Mouse (Mus musculus) heart, adult 2 months (tissue): ENCODE results near the gene Tldc2.

Experiments used
- CTCF ChIP-seq: fragments of 200-600 bp; IDR thresholded peaks from 2 replicates; pipeline ENCODE4 v1.8.1; 2022; ENCODE audit warnings: antibody characterized with exemption, mild to moderate bottlenecking, moderate library complexity
- EP300 ChIP-seq: fragments of 200-500 bp; IDR thresholded peaks from 2 replicates; pipeline ENCODE4 v1.6.1; 2011; ENCODE audit warnings: low read depth, low read length, control low read depth; ENCODE audit not compliant: insufficient read depth
- POLR2A ChIP-seq: fragments of 200-500 bp; IDR thresholded peaks from 2 replicates; pipeline ENCODE4 v1.6.1; 2011; ENCODE audit warnings: mild to moderate bottlenecking, low read depth, low read length, control low read depth; ENCODE audit not compliant: insufficient read depth

DNA sequence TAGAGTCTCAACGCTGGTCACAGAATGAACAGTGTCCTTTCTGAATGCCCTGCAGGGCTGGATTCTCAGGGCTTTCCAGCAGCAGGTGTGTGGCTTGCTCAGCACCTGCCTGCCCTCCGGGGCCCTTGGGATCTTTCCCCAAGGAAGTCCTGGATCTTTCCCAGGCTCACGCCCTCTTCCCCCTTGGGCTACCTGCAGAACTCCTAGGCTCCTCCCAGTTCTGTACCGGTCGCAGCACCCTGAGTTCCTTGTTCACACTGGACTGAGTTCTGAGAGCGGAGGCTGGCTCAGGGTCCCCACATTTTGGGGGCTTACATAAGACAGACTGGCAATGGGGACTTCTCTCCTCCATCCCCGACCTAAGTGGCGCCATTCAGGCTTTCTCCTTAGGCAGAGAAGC, 27.7 kb upstream of the Tldc2 start:
- no peak for TF ChIP-seq CTCF
- no peak for TF ChIP-seq POLR2A
- no peak for TF ChIP-seq EP300
